Mouse (Mus musculus) gastrocnemius, postnatal 14 days (tissue): ENCODE measurements around the gene Kcnj10. TPM values are rescaled to one million over a fixed set of nuclear protein-coding genes. Genes with fewer than 3 reads are reported as not detected.

ENCODE experiments used
- DNase-seq: peaks from one replicate; pipeline ENCODE4 v3.0.0; 2021; ENCODE audit warnings: mixed read lengths
- intact Hi-C: fragments of 180-260 bp; cut with DNase I; formaldehyde crosslinking; loops from one replicate; pipeline ENCODE4 v1.15.1; 2025; ENCODE audit warnings: low total_unique reads
- total RNA-seq, 2 experiments: library from RNA; stranded (reverse); gene quantifications; 2 replicates each; pipeline ENCODE4 v1.2.3; 2021

The Kcnj10 gene
- total RNA-seq, 2 experiments from 2014 or later: 0.29 to 0.96 TPM

DNA sequence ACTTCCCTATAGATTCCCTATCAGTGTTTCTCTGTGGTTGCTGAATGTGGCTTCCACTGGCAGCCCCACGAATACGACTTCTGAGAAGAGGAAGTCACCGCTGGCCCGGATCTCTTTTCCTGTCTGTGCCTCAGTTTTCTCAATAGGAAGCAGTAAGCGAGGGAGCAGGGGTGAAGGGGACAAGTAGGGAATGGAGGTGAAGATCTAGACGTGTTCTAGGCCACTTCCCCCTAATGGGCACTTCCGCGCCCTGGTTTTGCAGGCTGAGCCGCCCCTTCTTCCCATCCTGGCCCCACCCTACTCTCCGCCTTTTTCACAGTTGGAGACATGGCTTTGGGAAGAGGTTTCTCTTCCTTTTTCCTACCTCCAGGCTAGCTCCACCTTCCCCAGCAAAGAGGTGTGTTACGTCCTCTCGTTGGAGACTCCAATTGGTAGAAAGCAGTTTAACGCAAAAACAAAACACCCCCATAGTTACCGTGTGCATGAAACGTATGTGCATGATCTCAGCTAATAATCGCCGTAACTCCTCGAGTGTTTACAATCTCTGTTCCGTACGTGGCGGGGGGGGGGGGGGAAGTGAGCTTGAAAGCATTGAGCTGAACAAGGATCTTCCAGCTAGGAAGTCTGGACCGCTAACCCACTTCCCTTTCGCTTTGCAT, 29.6 kb upstream of the Kcnj10 start:
- DNase-seq: peak; percentile 64

DNA sequence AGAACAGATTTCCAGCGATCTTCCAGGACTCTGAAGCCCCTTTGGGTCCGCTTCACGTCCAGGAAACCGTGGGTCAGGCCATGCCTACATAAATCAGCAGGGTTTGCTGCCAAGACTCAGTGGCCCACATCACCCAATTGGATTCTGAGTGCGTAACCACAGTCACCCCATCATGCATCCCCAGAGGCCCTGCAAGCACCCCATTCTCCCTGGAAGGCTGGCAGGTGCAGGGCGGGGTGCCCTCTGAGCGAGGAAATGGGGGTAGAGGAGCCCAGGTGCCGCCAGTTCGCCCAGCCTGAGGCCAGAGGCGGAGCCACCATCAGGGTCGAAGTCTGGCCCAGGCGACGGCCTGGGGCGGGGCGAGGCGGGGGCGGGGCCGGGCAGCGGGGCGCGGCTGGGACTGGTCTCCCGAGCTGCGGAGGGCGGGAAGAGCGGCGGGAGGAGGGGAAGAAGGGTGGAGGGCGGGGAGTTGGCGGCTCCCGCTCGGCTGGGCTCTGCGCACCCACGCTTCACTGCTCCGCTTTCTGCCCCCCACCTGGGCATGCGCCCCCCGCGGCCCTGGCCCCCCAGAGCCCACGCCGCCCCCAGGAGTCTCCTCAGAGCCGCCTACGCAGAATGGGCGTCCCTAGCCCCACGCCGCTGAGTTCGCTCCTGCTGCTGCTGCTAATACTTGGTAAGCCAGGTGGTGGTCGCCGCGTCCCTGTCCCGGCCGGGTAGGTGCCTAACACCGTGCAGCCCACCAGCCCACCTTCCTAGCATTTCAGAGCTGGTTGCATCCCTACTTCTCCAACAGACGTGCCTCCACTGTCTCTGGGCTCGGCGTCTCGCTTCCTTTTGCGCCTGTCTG, 28.9 kb upstream of the Kcnj10 start:
- DNase-seq: peak; percentile 91
- intact Hi-C loops: loop anchor here (10.0 kb wide), 1 partner anchor 197 kb away; no protein-coding TSS in a partner anchor

More for the DNA sequence above, 29.6 kb upstream of the Kcnj10 start:
- intact Hi-C loops: loop anchor here (10.0 kb wide), 1 partner anchor 197 kb away; no protein-coding TSS in a partner anchor

DNA sequence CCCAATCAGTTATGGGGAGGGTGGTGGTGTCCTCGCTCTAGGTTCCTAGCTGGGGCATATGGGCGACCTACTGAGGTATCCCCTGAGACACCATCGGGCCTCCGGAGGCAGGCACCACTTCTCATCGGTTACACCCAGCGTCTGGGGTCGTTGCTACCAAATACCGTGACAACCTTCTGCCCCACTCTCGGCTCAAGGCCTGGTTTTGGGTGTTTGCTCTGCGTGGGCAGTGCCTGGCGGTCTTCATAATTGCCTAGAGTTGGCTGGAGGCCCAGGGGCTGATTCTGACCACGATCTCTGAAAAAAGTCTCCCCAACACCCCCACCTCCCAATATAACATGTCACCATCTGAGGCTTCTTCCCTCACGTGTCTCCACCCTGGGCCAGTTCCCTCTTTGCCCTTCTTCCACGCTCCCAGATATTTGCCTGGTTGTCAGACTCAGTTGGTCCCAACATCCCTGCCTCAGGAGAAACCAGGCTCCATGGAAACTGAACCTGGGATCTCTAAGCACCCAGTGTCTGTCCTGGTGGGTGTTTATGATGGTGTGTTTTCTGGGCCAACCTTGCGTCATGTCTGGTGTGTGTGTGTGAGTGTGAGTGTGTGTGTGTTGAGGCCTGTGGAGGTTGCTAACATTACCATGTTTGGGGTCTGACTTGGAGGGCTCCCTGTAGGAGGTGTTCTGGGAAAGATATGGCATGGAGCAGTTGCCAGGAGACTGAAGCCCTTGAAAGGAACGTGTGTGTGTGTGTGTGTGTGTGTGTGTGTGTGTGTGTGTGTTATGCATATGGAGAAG, 28.0 kb upstream of the Kcnj10 start:
- intact Hi-C loops: loop anchor here (10.0 kb wide), 1 partner anchor 198 kb away; no protein-coding TSS in a partner anchor

DNA sequence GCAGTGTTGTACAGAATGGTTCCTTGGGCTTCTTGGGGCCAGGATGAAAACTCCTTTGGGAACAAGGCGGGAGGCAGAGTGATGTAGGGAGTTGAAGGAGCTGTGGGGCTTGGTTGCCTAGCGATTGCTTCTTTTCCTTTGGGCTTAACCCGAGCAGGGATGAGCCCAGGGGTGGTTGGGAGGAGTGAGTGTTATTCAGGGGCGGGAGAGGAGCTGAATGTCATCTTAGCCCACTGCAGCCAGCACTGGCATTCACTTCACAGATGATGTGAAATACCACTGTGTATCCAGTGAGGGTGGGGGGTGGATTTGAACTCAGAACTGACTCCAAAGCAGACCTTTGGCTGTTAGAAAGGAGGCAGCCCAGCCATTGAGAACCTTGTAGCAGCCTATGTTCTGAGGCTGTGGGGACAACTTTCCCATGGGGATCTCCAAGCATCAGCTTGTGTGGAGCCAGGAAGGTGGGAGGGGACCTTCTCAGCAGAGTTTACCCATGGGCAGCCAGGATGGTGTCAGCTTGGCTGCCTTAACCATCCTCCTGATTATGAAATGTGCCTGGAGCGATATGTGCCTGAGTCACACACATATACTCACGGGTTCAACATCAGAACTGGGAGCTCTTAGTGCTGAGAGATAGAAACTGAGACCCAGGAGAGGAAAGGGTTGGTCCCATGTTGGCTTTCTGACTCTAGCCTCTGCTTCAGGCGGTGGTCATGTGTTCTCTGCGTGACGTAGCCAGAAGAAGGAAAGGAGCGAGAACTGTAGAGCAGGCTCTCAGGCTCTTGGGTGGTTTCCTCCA, 27.2 kb upstream of the Kcnj10 start:
- DNase-seq: no peak
- intact Hi-C loops: loop anchor here (10.0 kb wide), 1 partner anchor 199 kb away; no protein-coding TSS in a partner anchor

More for the DNA sequence above, 28.0 kb upstream of the Kcnj10 start:
- no peak for DNase-seq

DNA sequence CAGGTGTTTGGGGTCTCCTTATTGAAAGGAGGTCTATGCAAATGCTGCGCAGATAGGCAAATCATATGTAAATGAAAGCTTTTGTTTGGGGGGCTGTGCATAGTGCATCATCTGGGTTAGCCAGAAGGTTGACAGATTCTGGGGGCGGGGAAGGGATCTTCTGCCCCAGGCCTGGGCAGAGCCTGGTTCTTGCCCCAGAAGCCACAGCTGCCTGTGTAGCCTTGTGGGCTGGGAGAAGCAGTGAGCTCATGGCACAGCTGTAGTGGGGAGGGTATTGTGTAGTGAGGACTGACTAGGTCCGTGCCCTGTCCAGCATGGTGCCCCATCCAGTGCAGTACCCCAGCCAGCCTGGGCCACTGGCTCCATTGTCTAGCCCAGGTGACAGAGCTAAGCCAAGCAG, 26.1 kb upstream of the Kcnj10 start:
- intact Hi-C loops: loop anchor here (10.0 kb wide), 1 partner anchor 200 kb away; no protein-coding TSS in a partner anchor
- no peak for DNase-seq

DNA sequence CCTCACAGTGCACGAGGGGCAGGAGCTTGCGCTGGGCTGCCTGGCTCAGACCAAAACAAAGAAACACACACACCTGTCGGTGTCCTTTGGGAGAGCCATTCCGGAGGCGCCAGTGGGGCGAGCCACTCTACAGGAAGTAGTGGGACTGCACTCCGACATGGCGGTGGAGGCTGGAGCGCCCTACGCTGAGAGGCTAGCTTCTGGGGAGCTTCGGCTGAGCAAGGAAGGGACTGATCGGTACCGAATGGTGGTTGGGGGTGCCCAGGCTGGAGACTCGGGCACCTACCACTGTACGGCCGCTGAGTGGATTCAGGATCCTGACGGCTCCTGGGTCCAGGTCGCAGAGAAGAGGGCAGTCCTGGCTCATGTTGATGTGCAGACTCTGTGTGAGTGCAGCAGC, 23.6 kb upstream of the Kcnj10 start:
- intact Hi-C loops: loop anchor here (10.0 kb wide), 1 partner anchor 203 kb away; no protein-coding TSS in a partner anchor
- no peak for DNase-seq

DNA sequence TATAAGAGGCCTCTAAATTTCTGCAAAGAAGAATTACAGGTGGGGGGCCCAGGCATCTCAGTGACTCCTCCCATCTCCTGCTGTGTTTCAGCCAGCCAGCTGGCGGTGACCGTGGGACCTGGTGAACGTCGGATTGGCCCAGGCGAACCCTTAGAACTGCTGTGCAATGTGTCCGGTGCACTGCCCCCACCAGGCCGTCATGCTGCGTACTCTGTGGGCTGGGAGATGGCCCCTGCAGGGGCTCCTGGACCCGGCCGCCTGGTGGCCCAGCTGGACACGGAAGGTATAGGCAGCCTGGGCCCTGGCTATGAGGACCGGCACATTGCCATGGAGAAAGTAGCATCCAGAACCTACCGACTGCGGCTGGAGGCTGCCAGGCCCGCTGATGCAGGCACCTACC, 23.1 kb upstream of the Kcnj10 start:
- no peak for DNase-seq
- intact Hi-C loops: loop anchor here (10.0 kb wide), 1 partner anchor 203 kb away; no protein-coding TSS in a partner anchor

DNA sequence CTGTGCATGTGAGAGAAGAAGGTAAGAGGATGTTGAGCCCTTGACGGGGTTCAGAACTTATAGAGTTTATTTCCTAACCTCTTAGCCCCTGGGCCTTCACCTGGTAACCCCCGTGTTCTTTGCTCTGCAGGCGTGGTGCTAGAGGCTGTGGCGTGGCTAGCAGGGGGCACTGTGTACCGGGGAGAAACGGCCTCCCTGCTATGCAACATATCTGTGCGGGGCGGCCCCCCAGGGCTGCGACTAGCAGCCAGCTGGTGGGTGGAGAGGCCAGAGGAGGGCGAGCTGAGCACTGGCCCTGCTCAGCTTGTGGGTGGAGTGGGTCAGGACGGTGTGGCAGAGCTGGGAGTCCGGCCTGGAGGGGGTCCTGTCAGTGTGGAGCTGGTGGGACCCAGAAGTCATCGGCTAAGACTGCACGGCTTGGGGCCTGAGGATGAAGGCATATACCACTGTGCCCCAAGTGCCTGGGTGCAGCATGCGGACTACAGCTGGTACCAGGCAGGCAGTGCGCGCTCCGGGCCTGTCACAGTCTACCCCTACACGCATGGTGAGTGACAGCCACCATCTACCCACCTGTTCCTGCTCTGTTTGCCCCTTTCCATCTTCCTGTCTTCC, 22.5 kb upstream of the Kcnj10 start:
- DNase-seq: no peak

DNA sequence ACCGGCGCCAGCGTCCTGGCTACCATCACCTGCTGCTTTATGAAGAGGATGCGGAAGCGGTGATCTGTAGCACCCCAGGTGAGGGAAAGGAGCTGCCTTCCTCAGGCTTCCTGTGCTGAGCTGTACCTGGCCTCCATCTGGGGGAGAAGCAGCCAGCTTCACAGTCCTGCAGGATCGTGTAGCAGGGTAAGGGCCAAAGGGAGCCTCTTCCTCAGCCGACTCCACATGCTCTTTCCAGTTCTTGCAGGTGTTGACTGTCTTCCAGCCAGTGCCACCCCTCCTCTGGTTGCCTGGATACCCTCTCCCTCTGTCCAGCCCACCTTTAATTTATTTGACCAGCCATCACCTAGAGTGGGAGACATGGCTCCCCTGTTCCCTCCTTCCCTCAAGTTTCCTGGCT, 21.7 kb upstream of the Kcnj10 start:
- intact Hi-C loops: loop anchor here (10.0 kb wide), 1 partner anchor 205 kb away; no protein-coding TSS in a partner anchor
- DNase-seq: no peak

More for the DNA sequence above, 22.5 kb upstream of the Kcnj10 start:
- intact Hi-C loops: loop anchor here (10.0 kb wide), 1 partner anchor 204 kb away; no protein-coding TSS in a partner anchor

DNA sequence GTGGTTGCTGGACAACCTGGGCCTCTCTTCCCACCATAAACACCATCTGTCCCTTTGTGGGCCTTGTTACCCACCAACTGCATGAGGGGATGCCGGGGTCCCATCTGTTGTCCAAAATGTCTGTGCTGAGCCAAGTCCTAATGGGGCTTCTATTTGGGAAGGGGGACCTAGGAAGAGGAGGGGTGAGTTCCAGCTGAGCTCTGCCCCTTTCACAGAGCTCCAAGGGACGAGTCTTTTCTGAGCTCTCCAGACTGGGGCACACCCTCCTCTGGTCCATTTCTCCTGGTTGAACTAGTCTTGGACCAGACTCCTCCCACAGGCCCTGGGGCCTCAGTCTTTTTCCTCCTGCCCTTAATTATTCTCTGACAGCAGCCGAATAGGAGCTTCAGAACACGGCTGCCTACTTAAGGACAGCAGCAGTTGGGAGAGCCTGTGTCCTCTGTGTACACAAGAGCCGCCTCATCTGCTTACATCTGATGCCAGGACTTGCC, 21.0 kb upstream of the Kcnj10 start:
- DNase-seq: no peak
- intact Hi-C loops: loop anchor here (10.0 kb wide), 2 partner anchors 205 to 265 kb away; partner anchors contain the start of gene Nhlh1

DNA sequence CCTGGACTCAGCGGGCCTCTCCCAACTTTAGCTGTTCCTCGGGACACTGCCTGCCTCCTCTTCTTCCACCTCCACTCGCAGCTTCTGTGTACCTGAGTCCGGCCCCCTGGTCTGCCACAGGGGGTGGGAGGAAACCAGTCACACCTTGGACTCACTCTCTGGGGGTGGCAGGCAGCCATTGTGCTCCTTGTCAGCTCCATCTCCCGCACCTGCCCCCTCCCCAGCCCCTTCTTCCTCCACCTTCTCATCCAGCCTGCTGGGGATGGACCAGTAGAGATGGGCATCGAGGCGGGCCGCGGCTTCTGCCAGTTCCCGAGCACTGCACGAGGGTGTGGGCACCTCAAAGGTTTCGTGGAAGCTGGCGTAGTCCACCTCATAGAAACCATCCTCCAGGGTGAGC, 18.3 kb upstream of the Kcnj10 start:
- intact Hi-C loops: loop anchor here (10.0 kb wide), 1 partner anchor 268 kb away; the partner anchor contains the start of gene Nhlh1

DNA sequence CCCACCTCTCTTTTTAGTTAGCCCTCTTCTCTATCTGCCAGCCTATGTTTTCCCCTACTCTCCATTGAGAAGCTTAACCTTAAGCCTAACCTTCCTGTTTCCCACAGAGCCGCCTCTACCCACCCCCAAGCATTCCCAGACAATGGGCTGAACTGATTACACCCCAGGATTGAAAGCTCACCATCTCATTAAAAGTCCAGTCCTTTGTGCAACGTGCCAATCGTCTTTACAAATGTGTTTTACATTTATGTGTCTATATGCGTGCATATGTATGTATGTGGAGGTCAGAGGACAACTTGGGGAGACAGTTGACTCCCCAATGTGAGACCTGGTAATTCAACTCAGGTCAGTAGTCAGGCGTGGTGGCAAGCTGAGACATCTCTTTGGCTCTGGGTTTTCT, 17.7 kb upstream of the Kcnj10 start:
- intact Hi-C loops: loop anchor here (10.0 kb wide), 1 partner anchor 268 kb away; the partner anchor contains the start of gene Nhlh1
- no peak for DNase-seq

More for the DNA sequence above, 18.3 kb upstream of the Kcnj10 start:
- DNase-seq: no peak

DNA sequence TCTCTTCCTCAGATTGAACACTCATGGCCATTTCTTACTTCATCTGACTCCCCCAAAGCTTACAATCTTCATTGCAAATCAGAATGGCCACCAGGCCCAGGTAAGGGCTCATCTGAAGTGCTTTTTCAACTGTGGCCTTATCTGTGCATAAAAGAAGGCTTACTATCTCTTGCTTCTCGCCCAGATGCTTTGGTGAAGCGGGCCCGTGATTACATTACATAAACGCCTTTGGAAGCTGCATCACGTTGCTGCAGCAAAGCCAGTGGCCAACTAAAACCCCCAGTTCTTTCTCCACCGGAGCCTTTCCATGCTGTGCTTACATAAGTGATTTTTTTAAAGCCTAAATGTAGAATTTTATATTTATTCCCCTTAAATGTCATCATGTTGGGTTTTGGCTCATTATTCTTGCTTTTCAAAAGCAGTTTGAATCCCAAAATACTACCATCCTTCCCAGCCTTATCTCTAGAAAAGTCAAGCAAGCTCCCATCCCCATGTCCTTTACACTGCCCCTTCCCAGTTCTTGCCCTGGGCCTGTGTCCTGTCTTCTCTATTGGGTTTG, 17.1 kb upstream of the Kcnj10 start:
- no peak for DNase-seq
- intact Hi-C loops: loop anchor here (10.0 kb wide), 1 partner anchor 269 kb away; the partner anchor contains the start of gene Nhlh1

DNA sequence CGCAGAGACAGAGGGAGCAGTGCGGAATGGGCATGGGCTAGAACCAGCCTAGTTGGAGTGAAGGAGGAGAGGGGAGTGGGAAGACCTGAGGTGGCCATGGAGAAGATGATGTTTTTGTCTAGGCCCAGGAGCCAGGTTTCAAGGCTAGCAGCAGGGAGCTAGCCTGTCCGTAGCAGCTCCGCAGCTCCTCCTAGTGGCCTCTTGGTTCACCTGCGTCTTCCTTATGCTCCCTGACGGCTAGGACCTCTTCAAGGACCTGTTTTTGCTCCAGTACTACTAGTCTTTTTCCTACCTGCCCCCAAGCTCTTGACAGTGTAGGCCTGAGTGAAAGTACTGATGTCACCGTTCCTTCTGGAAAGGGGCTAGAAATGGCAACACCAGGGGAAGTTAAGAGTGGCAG, 16.3 kb upstream of the Kcnj10 start:
- peak; percentile 76 for DNase-seq

DNA sequence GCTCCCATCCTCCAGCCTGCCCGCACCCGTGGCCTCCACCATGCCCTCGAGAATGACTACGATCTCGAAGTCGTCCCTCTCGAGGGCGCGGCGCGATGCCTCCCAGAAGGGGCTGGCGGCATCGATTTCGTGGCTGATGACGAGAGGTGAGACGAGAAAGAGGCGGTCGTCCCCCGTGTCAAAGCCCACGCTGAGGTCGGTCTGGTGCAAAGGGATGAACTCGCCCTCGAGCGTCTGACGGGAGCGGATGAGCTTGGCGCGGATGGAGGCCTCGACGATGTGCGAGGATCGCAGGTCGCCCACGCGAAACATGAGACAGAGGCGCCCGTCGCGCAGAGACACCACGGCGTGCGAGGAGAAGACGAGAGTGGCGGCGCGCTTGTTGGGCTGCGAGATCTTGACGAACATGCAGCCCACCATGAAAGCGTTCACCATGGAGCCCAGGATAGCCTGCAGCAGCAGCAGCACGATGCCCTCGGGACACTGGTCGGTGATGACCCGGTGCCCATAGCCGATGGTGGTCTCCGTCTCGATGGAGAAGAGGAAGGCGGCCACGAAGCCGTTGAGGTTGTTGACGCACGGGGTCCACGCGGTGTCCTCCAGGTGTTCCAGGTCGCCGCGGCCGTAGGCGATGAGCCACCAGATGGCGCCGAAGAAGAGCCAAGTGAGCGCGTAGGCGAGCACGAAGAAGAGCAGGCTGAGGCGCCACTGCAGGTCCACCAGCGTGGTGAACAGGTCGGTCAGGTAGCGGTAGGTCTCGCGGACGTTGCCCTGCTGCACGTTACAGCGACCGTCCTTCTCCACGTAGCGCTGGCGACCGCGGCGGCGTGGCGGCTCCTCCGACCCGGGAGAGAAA, 15.1 kb upstream of the Kcnj10 start:
- DNase-seq: peak; percentile 57
- intact Hi-C loops: loop anchor here (10.0 kb wide), 1 partner anchor 271 kb away; the partner anchor contains the start of gene Nhlh1

More for the DNA sequence above, 16.3 kb upstream of the Kcnj10 start:
- intact Hi-C loops: loop anchor here (10.0 kb wide), 1 partner anchor 270 kb away; the partner anchor contains the start of gene Nhlh1

DNA sequence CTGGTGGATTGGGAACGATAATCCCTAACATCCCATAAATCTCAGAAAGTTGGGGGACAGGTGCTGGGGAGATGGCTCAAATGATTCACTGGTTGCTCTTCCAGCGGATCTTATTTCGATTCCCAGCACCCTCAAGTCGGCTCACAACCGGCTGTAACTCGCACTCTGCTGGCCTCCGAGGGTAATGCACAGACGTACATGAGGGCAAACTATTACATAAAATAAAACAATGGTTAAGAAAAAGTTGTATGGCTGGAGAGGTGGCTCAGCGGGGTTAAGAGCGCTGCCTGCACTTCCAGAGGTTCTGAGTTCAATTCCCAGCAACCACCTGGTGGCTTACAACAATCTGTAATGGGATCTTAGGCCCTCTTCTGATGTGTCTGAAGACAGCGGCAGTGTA, 14.3 kb upstream of the Kcnj10 start:
- intact Hi-C loops: loop anchor here (10.0 kb wide), 1 partner anchor 272 kb away; the partner anchor contains the start of gene Nhlh1
- DNase-seq: no peak
